8 mouse cellular contexts compared by ENCODE assay signal in genomic region chr1:75191622-75192402, GRCm38 (mm10). TPM values are rescaled to one million over a fixed set of nuclear protein-coding genes. Genes with fewer than 3 reads are reported as not detected.
A peak's percentile ranks its signal among the peaks of the same experiment; 100 is the strongest.
DNase-seq lines count a peak whose midpoint lies in the region; ATAC-seq and TF ChIP-seq lines count a peak whose summit lies in the region.

Gene Ankzf1 (plus strand): TSS chr1:75192151.
Gene Atg9a (minus strand): TSS chr1:75192196.

- no peak for TF ChIP-seq EP300 in liver, embryonic 14.5 days (IDR thresholded peaks at IDR 0.05; ENCODE audit: low read depth)
- TF ChIP-seq EP300 in stomach, postnatal 0 days (optimal IDR thresholded peaks at IDR 0.05) = no peak

- H3K9ac ChIP-seq in heart, embryonic 15.5 days = peak within 1 kb of the TSS; percentile 80
- peak within 1 kb of the TSS; percentile 91 for H3K9ac ChIP-seq in liver, embryonic 14.5 days (replicated peaks)
- peak within 1 kb of the TSS; percentile 85 for H3K9ac ChIP-seq in neural tube, embryonic 11.5 days (ENCODE audit: low read length)
- H3K9ac ChIP-seq in stomach, postnatal 0 days (ENCODE audit: low read length) = peak within 1 kb of the TSS; percentile 92

- DNase-seq in CD8-positive naive resting alpha-beta T cell, adult 2 months (ENCODE audit: low read depth in 2 of 2, low spot score in 2 of 2) = peak; percentile 92 to 93
- peak; percentile 97 for DNase-seq in c-Kit-positive CD71-negative TER-119-negative erythroid progenitor cells, embryonic 14.5 days (ENCODE audit: low read depth)
- DNase-seq in forebrain, embryonic 10.5 days (ENCODE audit: extremely low spot score, low spot score) = peak; percentile 96
- DNase-seq in kidney, postnatal 25 days = peak; percentile 95 to 99
- DNase-seq in liver, embryonic 14.5 days (ENCODE audit: low read depth in 3 of 3, low spot score in 3 of 3) = peak; percentile 98 to 99 (median 98)
- peak; percentile 92 for DNase-seq in neural tube, embryonic 11.5 days (ENCODE audit: low spot score)
- peak; percentile 96 for DNase-seq in stomach, postnatal 0 days (ENCODE audit: low spot score)

- peak; percentile 15; the same call in 1 of the 2 replicates for TF ChIP-seq CTCF in liver, embryonic 14.5 days (IDR thresholded peaks at IDR 0.05; ENCODE audit: low read depth)
- TF ChIP-seq CTCF in stomach, postnatal 0 days (IDR thresholded peaks at IDR 0.05; ENCODE audit: low read depth) = peak; percentile 22; the same call in 1 of the 2 replicates

- peak within 1 kb of the TSS; percentile 76 for H3K4me3 ChIP-seq in forebrain, embryonic 10.5 days
- H3K4me3 ChIP-seq in heart, embryonic 15.5 days = peak within 1 kb of the TSS; percentile 83
- H3K4me3 ChIP-seq in liver, embryonic 14.5 days (ENCODE audit: insufficient read depth in 1 of 2, low read depth in 2 of 2, low read length in 2 of 2) = peak within 1 kb of the TSS; percentile 89 to 93
- H3K4me3 ChIP-seq in neural tube, embryonic 11.5 days (ENCODE audit: low read depth, low read length) = peak within 1 kb of the TSS; percentile 73
- peak within 1 kb of the TSS; percentile 83 for H3K4me3 ChIP-seq in stomach, postnatal 0 days (ENCODE audit: low read depth, low read length)

- peaks cover 30% of the 10 kb centered on the region for H3K4me1 ChIP-seq in forebrain, embryonic 10.5 days
- H3K4me1 ChIP-seq in heart, embryonic 15.5 days (replicated peaks) = peaks cover 23% of the 10 kb centered on the region
- H3K4me1 ChIP-seq in liver, embryonic 14.5 days (replicated peaks; ENCODE audit: control insufficient read depth in 2 of 2, insufficient read depth in 2 of 2, low read length in 1 of 2) = peaks cover 21 to 22% of the 10 kb centered on the region in 2 experiments
- peaks cover 12% of the 10 kb centered on the region; the same call in 1 of the 2 replicates for H3K4me1 ChIP-seq in neural tube, embryonic 11.5 days (ENCODE audit: control insufficient read depth, insufficient read depth, low read length)
- peaks cover 6% of the 10 kb centered on the region; the same call in 1 of the 2 replicates for H3K4me1 ChIP-seq in stomach, postnatal 0 days (replicated peaks; ENCODE audit: control insufficient read depth, insufficient read depth)

- no peaks in the 10 kb centered on the region for H3K27me3 ChIP-seq in forebrain, embryonic 10.5 days (ENCODE audit: poor library complexity, severe bottlenecking)
- no peaks in the 10 kb centered on the region for H3K27me3 ChIP-seq in heart, embryonic 15.5 days
- H3K27me3 ChIP-seq in liver, embryonic 14.5 days (ENCODE audit: control insufficient read depth, insufficient read depth, low read length) = no peaks in the 10 kb centered on the region
- H3K27me3 ChIP-seq in neural tube, embryonic 11.5 days (ENCODE audit: control insufficient read depth, insufficient read depth, low read length) = no peaks in the 10 kb centered on the region
- H3K27me3 ChIP-seq in stomach, postnatal 0 days (ENCODE audit: control insufficient read depth, insufficient read depth, low read length) = no peaks in the 10 kb centered on the region

- peak within 1 kb of the TSS; percentile 89 for H3K27ac ChIP-seq in forebrain, embryonic 10.5 days
- H3K27ac ChIP-seq in heart, embryonic 15.5 days = peak within 1 kb of the TSS; percentile 90
- peak within 1 kb of the TSS; percentile 85 for H3K27ac ChIP-seq in liver, embryonic 14.5 days
- H3K27ac ChIP-seq in neural tube, embryonic 11.5 days (ENCODE audit: low read depth, low read length) = peak within 1 kb of the TSS; percentile 78
- H3K27ac ChIP-seq in stomach, postnatal 0 days (replicated peaks) = peak within 1 kb of the TSS; percentile 97

- WGBS in forebrain, embryonic 10.5 days = under 1% methylated on average over 56 of the region's 56 CpGs
- under 1% methylated on average over 56 of the region's 56 CpGs for WGBS in heart, embryonic 15.5 days
- under 1% methylated on average over 56 of the region's 56 CpGs for WGBS in liver, embryonic 14.5 days (ENCODE audit: insufficient replicate concordance)
- under 1% methylated on average over 42 of the region's 56 CpGs for WGBS in neural tube, embryonic 11.5 days
- WGBS in stomach, postnatal 0 days = under 1% methylated on average over 56 of the region's 56 CpGs

- H3K36me3 ChIP-seq in forebrain, embryonic 10.5 days (replicated peaks) = peaks cover 34% of the 10 kb centered on the region
- peaks cover 34% of the 10 kb centered on the region for H3K36me3 ChIP-seq in heart, embryonic 15.5 days
- peaks cover 25% of the 10 kb centered on the region for H3K36me3 ChIP-seq in liver, embryonic 14.5 days (replicated peaks; ENCODE audit: control insufficient read depth, insufficient read depth, low read depth)
- no peaks in the 10 kb centered on the region; the same call in 1 of the 2 replicates for H3K36me3 ChIP-seq in neural tube, embryonic 11.5 days (ENCODE audit: control insufficient read depth, insufficient read depth, low read length)
- peaks cover 15% of the 10 kb centered on the region for H3K36me3 ChIP-seq in stomach, postnatal 0 days (ENCODE audit: control insufficient read depth, insufficient read depth, low read length)

- ATAC-seq in heart, embryonic 15.5 days (replicated peaks; ENCODE audit: insufficient number of reproducible peaks, insufficient read depth, low FRiP score, low read depth) = peak; percentile 99
- peak; percentile 98 for ATAC-seq in liver, embryonic 14.5 days (ENCODE audit: insufficient read depth)
- ATAC-seq in neural tube, embryonic 11.5 days (ENCODE audit: insufficient read depth, low FRiP score, low TSS enrichment) = peak; percentile 99
- peak; percentile 99 for ATAC-seq in stomach, postnatal 0 days (ENCODE audit: low FRiP score, low TSS enrichment)

- H3K9me3 ChIP-seq in forebrain, embryonic 10.5 days = no peaks in the 10 kb centered on the region
- no peaks in the 10 kb centered on the region for H3K9me3 ChIP-seq in heart, embryonic 15.5 days (replicated peaks)
- H3K9me3 ChIP-seq in liver, embryonic 14.5 days (ENCODE audit: control insufficient read depth, low read length) = no peaks in the 10 kb centered on the region
- H3K9me3 ChIP-seq in neural tube, embryonic 11.5 days (ENCODE audit: control insufficient read depth, low read length) = no peaks in the 10 kb centered on the region
- H3K9me3 ChIP-seq in stomach, postnatal 0 days (ENCODE audit: control insufficient read depth, low read length) = no peaks in the 10 kb centered on the region

- peak within 1 kb of the TSS; percentile 76 for H3K4me2 ChIP-seq in heart, embryonic 15.5 days
- peak within 1 kb of the TSS; percentile 98 for H3K4me2 ChIP-seq in liver, embryonic 14.5 days (ENCODE audit: low read depth)
- peak within 1 kb of the TSS; percentile 96 for H3K4me2 ChIP-seq in neural tube, embryonic 11.5 days (ENCODE audit: low read depth)
- H3K4me2 ChIP-seq in stomach, postnatal 0 days (replicated peaks; ENCODE audit: low read depth) = peak within 1 kb of the TSS; percentile 95

RNA-seq across cellular contexts. Expression of gene Ankzf1, which starts in this region (rescaled TPM):
- 20.9 and 24.1 TPM in 2 replicates for polyA plus RNA-seq in forebrain, embryonic 10.5 days (2016; fragmentation: Nextera tagmentation; extraction: Ambion mirVana)
- polyA plus RNA-seq in heart, embryonic 15.5 days (2015; fragmentation: Nextera tagmentation; extraction: Ambion mirVana) = 24.3 and 25.9 TPM in 2 replicates
- polyA plus RNA-seq in liver, embryonic 14.5 days (2012; rRNA removed) = 6.3 and 7.6 TPM in 2 replicates
- polyA plus RNA-seq in liver, embryonic 14.5 days (2014; fragmentation: Nextera tagmentation; extraction: Ambion mirVana) = 4.8 and 7.2 TPM in 2 replicates
- 14.9 and 18.2 TPM in 2 replicates for polyA plus RNA-seq in neural tube, embryonic 11.5 days (2014; fragmentation: Nextera tagmentation; extraction: Ambion mirVana)
- 12.9 and 13.6 TPM in 2 replicates for polyA plus RNA-seq in stomach, postnatal 0 days (2015; fragmentation: Nextera tagmentation; extraction: Ambion mirVana)

RNA-seq across cellular contexts. Expression of gene Atg9a, which starts in this region (rescaled TPM):
- polyA plus RNA-seq in forebrain, embryonic 10.5 days (2016; fragmentation: Nextera tagmentation; extraction: Ambion mirVana) = 17.4 and 19.2 TPM in 2 replicates
- 27.1 and 31.0 TPM in 2 replicates for polyA plus RNA-seq in heart, embryonic 15.5 days (2015; fragmentation: Nextera tagmentation; extraction: Ambion mirVana)
- 17.4 and 23.6 TPM in 2 replicates for polyA plus RNA-seq in liver, embryonic 14.5 days (2012; rRNA removed)
- 16.4 and 18.3 TPM in 2 replicates for polyA plus RNA-seq in liver, embryonic 14.5 days (2014; fragmentation: Nextera tagmentation; extraction: Ambion mirVana)
- polyA plus RNA-seq in neural tube, embryonic 11.5 days (2014; fragmentation: Nextera tagmentation; extraction: Ambion mirVana) = 21.8 and 27.0 TPM in 2 replicates
- 17.4 and 18.8 TPM in 2 replicates for polyA plus RNA-seq in stomach, postnatal 0 days (2015; fragmentation: Nextera tagmentation; extraction: Ambion mirVana)

Comparison
In these comparisons a context has a peak if more than half of its experiments do, and no peak if none do; other contexts are left out.
1. Peak in every context shown above with its lines: DNase-seq, ATAC-seq, H3K4me3 ChIP-seq and H3K27ac ChIP-seq.